Mouse (Mus musculus) heart, embryonic 11.5 days (tissue): ENCODE measurements around the gene Hmcn2. TPM values are rescaled to one million over a fixed set of nuclear protein-coding genes. Genes with fewer than 3 reads are reported as not detected.

Experiments
- ATAC-seq: fragments of 200-750 bp; cut with Nextera tagmentation; replicated peaks from 2 replicates; pipeline ENCODE4 v1.8.0; 2017; ENCODE audit warnings: moderate library complexity; ENCODE audit not compliant: insufficient number of reproducible peaks, low FRiP score, low TSS enrichment
- H3K27ac ChIP-seq: fragments of 300-500 bp; sonication (generic); 2 replicates; pipeline ENCODE4 v1.5.1; 2014; ENCODE audit warnings: mild to moderate bottlenecking, low read depth, low read length
- H3K27me3 ChIP-seq: fragments of 300-500 bp; sonication (generic); 2 replicates; pipeline ENCODE4 v1.6.1; 2014; ENCODE audit warnings: mild to moderate bottlenecking, low read length, mixed read lengths; ENCODE audit not compliant: control insufficient read depth, insufficient read depth
- H3K36me3 ChIP-seq: fragments of 300-500 bp; sonication (generic); 2 replicates; pipeline ENCODE4 v1.6.1; 2014; ENCODE audit warnings: mild to moderate bottlenecking, low read length, moderate library complexity, mixed read lengths; ENCODE audit not compliant: control insufficient read depth, insufficient read depth
- H3K4me1 ChIP-seq: fragments of 300-500 bp; sonication (generic); 2 replicates; pipeline ENCODE4 v1.6.1; 2014; ENCODE audit warnings: low read length; ENCODE audit not compliant: control insufficient read depth, insufficient read depth
- H3K4me2 ChIP-seq: fragments of 300-500 bp; sonication (generic); 2 replicates; pipeline ENCODE4 v1.6.1; 2014; ENCODE audit warnings: mild to moderate bottlenecking, moderate library complexity
- H3K4me3 ChIP-seq: fragments of 300-500 bp; sonication (generic); 2 replicates; pipeline ENCODE4 v1.5.1; 2014; ENCODE audit warnings: low read depth, low read length
- H3K9ac ChIP-seq: fragments of 300-500 bp; sonication (generic); 2 replicates; pipeline ENCODE4 v1.6.1; 2014; ENCODE audit warnings: mild to moderate bottlenecking, low read depth, low read length, moderate library complexity
- H3K9me3 ChIP-seq: fragments of 300-500 bp; sonication (generic); replicated peaks from 2 replicates; pipeline ENCODE4 v1.6.1; 2016; ENCODE audit warnings: low read length; ENCODE audit not compliant: control insufficient read depth
- WGBS: fragments of 180-500 bp; shearing (Covaris S2); extraction: QIAGEN DNeasy Blood & Tissue Kit; methylation state at CpG from one replicate; pipeline ENCODE4 v1.1.7; 2014; ENCODE audit not compliant: insufficient replicate concordance; 5-methylcytosine and 5-hydroxymethylcytosine counted together
- polyA plus RNA-seq: library from polyadenylated mRNA; unstranded; fragments of >200 nt; fragmentation: Nextera tagmentation; extraction: Ambion mirVana; gene quantifications from 2 replicates; pipeline ENCODE4 v1.2.1, GENCODE M21; 2014

Gene Hmcn2
- polyA plus RNA-seq, 1 experiment from 2014 or later = 0.27 TPM

GRCm38 (mm10) chr2:31473941-31474340 is 159.7 kb downstream of the Hmcn2 start:
- Histone ChIP-seq H3K9me3 (no peaks in the 10 kb centered on the region), H3K36me3 (no peaks in the 10 kb centered on the region), H3K4me2 (no peak overlapping the region), H3K4me3 (no peak overlapping the region), H3K27ac (no peak overlapping the region), H3K4me1 (0 out of 2 replicates have a peak, but pooled peaks cover 4% of the 10 kb centered on the region), H3K27me3 (peaks cover 31% of the 10 kb centered on the region), H3K9ac (no peak overlapping the region)
- no peak for ATAC-seq
- WGBS = 63% methylated on average over 4 of the region's 4 CpGs

GRCm38 (mm10) chr2:31474686-31475085 is 160.5 kb downstream of the Hmcn2 start:
- no peak for ATAC-seq
- Histone ChIP-seq H3K36me3 (no peaks in the 10 kb centered on the region), H3K4me3 (no peak overlapping the region), H3K4me2 (no peak overlapping the region), H3K4me1 (0 out of 2 replicates have a peak, but pooled peaks cover 3% of the 10 kb centered on the region), H3K9me3 (no peaks in the 10 kb centered on the region), H3K27me3 (peaks cover 23% of the 10 kb centered on the region), H3K27ac (no peak overlapping the region), H3K9ac (no peak overlapping the region)
- 78% methylated on average over 5 of the region's 5 CpGs for WGBS

GRCm38 (mm10) chr2:31476107-31476820 is 162.0 kb downstream of the Hmcn2 start:
- Histone ChIP-seq H3K9ac (no peak overlapping the region), H3K9me3 (no peaks in the 10 kb centered on the region), H3K36me3 (no peaks in the 10 kb centered on the region), H3K27me3 (peaks cover 12% of the 10 kb centered on the region), H3K4me1 (no peaks in the 10 kb centered on the region), H3K4me2 (no peak overlapping the region), H3K4me3 (no peak overlapping the region), H3K27ac (no peak overlapping the region)
- WGBS = 71% methylated on average over 10 of the region's 10 CpGs
- ATAC-seq = no peak

- no peak overlapping the region for H3K9ac ChIP-seq
- H3K4me1 ChIP-seq = no peaks in the 10 kb centered on the region
- peaks cover 10% of the 10 kb centered on the region for H3K27me3 ChIP-seq
- H3K4me2 ChIP-seq = no peak overlapping the region
- 73% methylated on average over 12 of the region's 12 CpGs for WGBS
- no peak overlapping the region for H3K27ac ChIP-seq
- no peaks in the 10 kb centered on the region for H3K36me3 ChIP-seq
- no peak for ATAC-seq
- no peaks in the 10 kb centered on the region for H3K9me3 ChIP-seq
- H3K4me3 ChIP-seq = no peak overlapping the region
Observed at GRCm38 (mm10) chr2:31477234-31478161, 163.3 kb downstream of the Hmcn2 start.

GRCm38 (mm10) chr2:31482914-31483575 is 168.8 kb downstream of the Hmcn2 start:
- no peak for ATAC-seq
- Histone ChIP-seq H3K9ac (no peak overlapping the region), H3K4me2 (no peak overlapping the region), H3K36me3 (no peaks in the 10 kb centered on the region), H3K4me1 (no peaks in the 10 kb centered on the region), H3K4me3 (no peak overlapping the region), H3K27me3 (peaks cover 19% of the 10 kb centered on the region; the same call in 1 of the 2 replicates), H3K27ac (no peak overlapping the region), H3K9me3 (no peaks in the 10 kb centered on the region)
- WGBS = 27% methylated on average over 8 of the region's 8 CpGs

- Histone ChIP-seq H3K4me1 (no peaks in the 10 kb centered on the region), H3K27me3 (peaks cover 19% of the 10 kb centered on the region; the same call in 1 of the 2 replicates), H3K9me3 (no peaks in the 10 kb centered on the region), H3K9ac (no peak overlapping the region), H3K4me2 (no peak overlapping the region), H3K27ac (no peak overlapping the region), H3K4me3 (no peak overlapping the region), H3K36me3 (no peaks in the 10 kb centered on the region)
- WGBS = 30% methylated on average over 5 of the region's 5 CpGs
- no peak for ATAC-seq
Observed at GRCm38 (mm10) chr2:31484187-31484586, 170.0 kb downstream of the Hmcn2 start.

- ATAC-seq = no peak
- 56% methylated on average over 12 of the region's 12 CpGs for WGBS
Observed at GRCm38 (mm10) chr2:31489166-31489565, 175.0 kb downstream of the Hmcn2 start.

GRCm38 (mm10) chr2:31490556-31490955 is 176.3 kb downstream of the Hmcn2 start:
- WGBS = 75% methylated on average over 2 of the region's 2 CpGs
- H3K4me1 ChIP-seq = no peaks in the 10 kb centered on the region
- H3K27ac ChIP-seq = no peak overlapping the region
- no peak for ATAC-seq
- H3K9ac ChIP-seq = no peak overlapping the region
- no peak overlapping the region for H3K4me2 ChIP-seq
- H3K36me3 ChIP-seq = no peaks in the 10 kb centered on the region
- peaks cover 3% of the 10 kb centered on the region; the same call in 1 of the 2 replicates for H3K27me3 ChIP-seq
- no peak overlapping the region for H3K4me3 ChIP-seq
- H3K9me3 ChIP-seq = no peaks in the 10 kb centered on the region

More at GRCm38 (mm10) chr2:31489166-31489565, 175.0 kb downstream of the Hmcn2 start:
- Histone ChIP-seq H3K27me3 (peaks cover 9% of the 10 kb centered on the region), H3K36me3 (no peaks in the 10 kb centered on the region), H3K4me3 (no peak overlapping the region), H3K4me2 (no peak overlapping the region), H3K9ac (no peak overlapping the region), H3K27ac (no peak overlapping the region), H3K4me1 (no peaks in the 10 kb centered on the region), H3K9me3 (no peaks in the 10 kb centered on the region)
